Mouse (Mus musculus) C2C12 (cell line): ENCODE results near the gene 4930438A08Rik. TPM values are rescaled to one million over a fixed set of nuclear protein-coding genes. Genes with fewer than 3 reads are reported as not detected.
"Not testable (repeated sequence)": the region's sequence is repeated elsewhere in the genome, so short reads cannot be mapped to it uniquely, and the experiment has no call there.

Experiments
- H3K27me3 ChIP-seq: one replicate; pipeline ENCODE4 v1.6.1; 2011; ENCODE audit not compliant: control insufficient read depth, insufficient read depth, insufficient read length
- H3K36me3 ChIP-seq: one replicate; pipeline ENCODE4 v1.6.1; 2011; ENCODE audit not compliant: control insufficient read depth, insufficient read depth
- H3K4me3 ChIP-seq: one replicate; pipeline ENCODE4 v1.5.1; 2011; ENCODE audit warnings: mild to moderate bottlenecking, control low read depth; ENCODE audit not compliant: poor library complexity, insufficient read depth, severe bottlenecking
- H3K79me2 ChIP-seq: one replicate; pipeline ENCODE4 v1.6.1; 2011; ENCODE audit not compliant: control insufficient read depth, insufficient read depth
- H3K79me3 ChIP-seq: one replicate; pipeline ENCODE4 v1.6.1; 2011; ENCODE audit warnings: low read depth, control low read depth
- H3ac ChIP-seq: one replicate; pipeline ENCODE3; 2011; ENCODE audit warnings: low read depth; ENCODE audit not compliant: control insufficient read depth, insufficient read length
- CEBPB ChIP-seq: IDR thresholded peaks from one replicate; pipeline ENCODE4 v1.6.1; 2011; ENCODE audit warnings: low read depth, mild to moderate bottlenecking, control low read depth, moderate library complexity
- CTCF ChIP-seq: IDR thresholded peaks from one replicate; pipeline ENCODE4 v1.5.1; 2011; ENCODE audit not compliant: control insufficient read depth, insufficient read depth, insufficient read length
- FOSL1 ChIP-seq: IDR thresholded peaks from one replicate; pipeline ENCODE4 v1.8.0; 2011; ENCODE audit warnings: mild to moderate bottlenecking, low read length; ENCODE audit not compliant: poor library complexity, insufficient read depth, severe bottlenecking
- MAX ChIP-seq: IDR thresholded peaks from one replicate; pipeline ENCODE4 v1.6.1; 2011; ENCODE audit warnings: mild to moderate bottlenecking, control low read depth
- MYOD1 ChIP-seq: IDR thresholded peaks from one replicate; pipeline ENCODE4 v1.6.1; 2011; ENCODE audit warnings: low read depth; ENCODE audit not compliant: control insufficient read depth, insufficient read length
- MYOG ChIP-seq: IDR thresholded peaks from one replicate; pipeline ENCODE4 v1.6.1; 2011; ENCODE audit not compliant: control insufficient read depth, insufficient read length; ENCODE audit errors: extremely low read depth
- USF1 ChIP-seq: IDR thresholded peaks from one replicate; pipeline ENCODE4 v1.6.1; 2011; ENCODE audit warnings: low read depth, mild to moderate bottlenecking, control low read depth, moderate library complexity
- long read RNA-seq, 2 experiments: library from polyadenylated mRNA; unstranded; transcript quantifications; one replicate each; pipeline ENCODE4 v2.0.0; 2019 to 2020
- polyA plus RNA-seq: library from polyadenylated mRNA; unstranded; fragments of >200 nt; fragmentation: generic; extraction: Trizol; gene quantifications from one replicate; pipeline ENCODE4 v1.2.1, GENCODE M21; 2012; ENCODE audit warnings: missing spikeins

The 4930438A08Rik gene
- polyA plus RNA-seq = 0.01 TPM
- long read RNA-seq, experiment 1 = 0 reads
- long read RNA-seq, experiment 2 = 0 reads

GRCm38 (mm10) chr11:58274572-58274971 lies at the start of gene 4930438A08Rik:
4930438A08Rik (plus strand) TSS chr11:58274799.
- H3K4me3 ChIP-seq = no peak within 1 kb of the TSS
- no peaks in the 10 kb centered on the region for H3K36me3 ChIP-seq
- no peak for TF ChIP-seq FOSL1
- no peak for TF ChIP-seq MYOG
- TF ChIP-seq MYOD1 = no peak
- no peaks in the 10 kb centered on the region for H3K79me3 ChIP-seq
- H3K27me3 ChIP-seq = peaks cover 10% of the 10 kb centered on the region
- no peak within 1 kb of the TSS for H3ac ChIP-seq
- no peaks in the 10 kb centered on the region for H3K79me2 ChIP-seq

- not testable (repeated sequence) for H3K79me2 ChIP-seq, H3K36me3 ChIP-seq, H3K27me3 ChIP-seq, H3ac ChIP-seq, H3K79me3 ChIP-seq, H3K4me3 ChIP-seq
Measured at GRCm38 (mm10) chr11:58224872-58225271, 49.7 kb upstream of the 4930438A08Rik start.

- TF ChIP-seq USF1 (no peak), MYOG (no peak), CTCF (peak; percentile 89)
- H3K79me3 ChIP-seq = no peaks in the 10 kb centered on the region
Measured at GRCm38 (mm10) chr11:58225655-58226054, 48.9 kb upstream of the 4930438A08Rik start.

GRCm38 (mm10) chr11:58226425-58226824 lies 48.2 kb upstream of the 4930438A08Rik start:
- Histone ChIP-seq H3K79me2 (no peaks in the 10 kb centered on the region), H3K27me3 (peaks cover 13% of the 10 kb centered on the region), H3K79me3 (no peaks in the 10 kb centered on the region), H3K36me3 (no peaks in the 10 kb centered on the region), H3K4me3 (no peak overlapping the region), H3ac (no peak overlapping the region)
- TF ChIP-seq MAX (no peak), CEBPB (no peak), FOSL1 (no peak), MYOD1 (no peak), CTCF (no peak), MYOG (no peak), USF1 (no peak)

More at GRCm38 (mm10) chr11:58225655-58226054, 48.9 kb upstream of the 4930438A08Rik start:
- H3K36me3 ChIP-seq = no peaks in the 10 kb centered on the region
- H3K79me2 ChIP-seq = no peaks in the 10 kb centered on the region
- peaks cover 6% of the 10 kb centered on the region for H3K27me3 ChIP-seq
- H3K4me3 ChIP-seq = no peak overlapping the region
- no peak overlapping the region for H3ac ChIP-seq

- H3ac ChIP-seq, H3K4me3 ChIP-seq, H3K36me3 ChIP-seq, H3K79me2 ChIP-seq, H3K79me3 ChIP-seq: not testable (repeated sequence)
- H3K27me3 ChIP-seq = peaks cover 27% of the 10 kb centered on the region
Measured at GRCm38 (mm10) chr11:58228021-58228420, 46.6 kb upstream of the 4930438A08Rik start.

- Histone ChIP-seq H3ac (no peak overlapping the region), H3K36me3 (no peaks in the 10 kb centered on the region), H3K27me3 (peaks cover 27% of the 10 kb centered on the region), H3K79me3 (no peaks in the 10 kb centered on the region), H3K4me3 (no peak overlapping the region), H3K79me2 (no peaks in the 10 kb centered on the region)
- TF ChIP-seq MAX (no peak), CEBPB (no peak), CTCF (no peak), FOSL1 (no peak), MYOG (no peak), MYOD1 (no peak), USF1 (no peak)
Measured at GRCm38 (mm10) chr11:58230396-58230910, 44.1 kb upstream of the 4930438A08Rik start.
